Mouse (Mus musculus): Measurements from ENCODE around the gene Prrt4.

- TF ChIP-seq POLR2A (IDR thresholded peaks at IDR 0.05; ENCODE audit: borderline replicate concordance, insufficient read depth, low read length) (no peak), CTCF (IDR thresholded peaks at IDR 0.05; ENCODE audit: borderline replicate concordance, insufficient read depth, low read depth, low read length) (peak; percentile 78)
These were observed 25.7 kb upstream of the Prrt4 start for GRCm38 (mm10) chr6:29204932-29205614.
